Mouse (Mus musculus): ENCODE results near the gene Ccdc146.

Gene Ccdc146

DNA sequence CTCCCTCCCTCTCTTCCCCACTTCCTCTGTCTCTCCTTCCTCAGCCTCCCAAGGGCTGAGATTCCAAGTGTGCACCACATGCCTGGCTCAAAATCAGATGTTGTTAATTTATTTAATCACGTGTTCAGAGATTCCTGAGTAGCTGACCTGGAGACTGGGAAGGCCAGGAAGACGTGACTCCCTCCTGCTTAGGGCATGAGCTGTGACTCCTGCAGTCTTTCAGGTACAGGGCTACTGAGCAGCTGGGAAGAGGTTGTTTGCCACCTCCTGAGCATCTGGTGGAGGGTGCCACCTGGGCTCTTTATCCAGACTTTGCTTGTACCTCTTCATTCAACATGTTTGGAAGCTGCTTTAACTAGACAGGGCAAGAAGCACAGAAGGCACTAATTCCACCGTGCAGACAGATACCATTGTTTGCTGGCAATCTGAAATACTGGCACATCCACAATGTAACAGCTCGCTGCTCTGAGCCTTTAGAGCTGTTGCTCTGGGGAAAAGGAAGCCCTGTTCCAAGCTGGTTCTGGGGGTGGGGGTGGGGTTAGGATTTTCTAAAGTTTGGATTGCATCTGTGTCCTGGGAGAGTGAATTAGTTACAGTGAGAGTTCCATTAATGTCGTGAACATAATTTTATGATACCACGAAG, 163.2 kb downstream of the Ccdc146 start:
- no peak for DNase-seq

DNA sequence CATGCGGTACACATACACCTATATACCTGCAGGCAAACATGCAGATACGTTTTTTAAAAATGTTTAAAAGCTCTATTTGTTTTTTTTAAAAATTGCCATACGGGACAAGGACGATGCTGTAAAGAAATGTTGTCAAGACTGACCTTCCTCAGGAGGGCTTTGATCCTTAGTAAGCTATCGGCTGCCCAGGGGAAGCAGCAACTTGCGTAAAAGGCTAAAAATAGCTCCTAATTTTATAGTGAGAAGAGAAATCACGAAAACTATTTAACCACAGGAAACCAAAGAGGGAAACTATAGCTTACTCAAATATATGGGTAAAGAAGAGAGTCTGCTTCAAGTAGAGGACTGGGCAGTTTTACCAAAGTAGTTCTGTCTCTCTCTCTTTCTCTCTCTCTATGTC, 163.7 kb downstream of the Ccdc146 start:
- no peak for DNase-seq

DNA sequence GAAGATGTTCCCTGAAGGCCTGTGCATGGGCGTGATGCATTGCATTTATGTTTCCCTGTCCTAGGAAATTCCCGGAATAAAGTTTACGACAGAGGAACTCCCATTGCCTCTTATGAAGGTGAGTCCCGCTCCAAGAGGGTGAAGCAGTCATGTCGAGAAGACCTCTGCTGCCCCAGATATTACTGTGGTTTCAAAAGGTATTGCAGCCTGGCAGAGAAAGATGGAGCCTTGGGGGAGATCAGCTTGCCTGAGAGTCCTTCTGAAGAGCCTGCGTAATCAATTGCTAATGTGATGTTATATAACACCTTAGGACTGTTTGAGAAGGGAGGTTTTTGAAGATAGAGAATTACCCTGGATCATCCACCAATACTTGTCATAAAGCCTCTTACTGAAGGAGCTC, 166.7 kb downstream of the Ccdc146 start:
- DNase-seq = no peak

DNA sequence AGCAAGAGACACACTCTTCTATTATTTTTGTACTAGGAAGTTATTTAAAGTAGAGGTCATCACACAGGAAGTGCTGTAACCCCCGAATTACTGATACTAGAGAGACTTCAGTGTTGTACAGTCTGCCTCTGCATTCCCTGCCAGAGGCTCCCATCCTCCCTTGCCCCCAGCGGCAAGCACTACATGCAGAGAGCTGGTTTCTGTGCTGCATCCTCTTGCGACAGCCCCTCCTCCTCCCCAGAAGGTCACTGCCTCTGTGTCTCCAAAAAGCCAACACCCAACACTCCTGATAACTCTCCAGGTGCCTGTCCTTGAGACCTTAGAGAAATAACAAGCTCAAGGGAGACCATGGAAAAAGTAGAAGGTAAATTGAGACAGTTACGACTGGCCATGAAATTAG, 167.4 kb downstream of the Ccdc146 start:
- no peak for DNase-seq

DNA sequence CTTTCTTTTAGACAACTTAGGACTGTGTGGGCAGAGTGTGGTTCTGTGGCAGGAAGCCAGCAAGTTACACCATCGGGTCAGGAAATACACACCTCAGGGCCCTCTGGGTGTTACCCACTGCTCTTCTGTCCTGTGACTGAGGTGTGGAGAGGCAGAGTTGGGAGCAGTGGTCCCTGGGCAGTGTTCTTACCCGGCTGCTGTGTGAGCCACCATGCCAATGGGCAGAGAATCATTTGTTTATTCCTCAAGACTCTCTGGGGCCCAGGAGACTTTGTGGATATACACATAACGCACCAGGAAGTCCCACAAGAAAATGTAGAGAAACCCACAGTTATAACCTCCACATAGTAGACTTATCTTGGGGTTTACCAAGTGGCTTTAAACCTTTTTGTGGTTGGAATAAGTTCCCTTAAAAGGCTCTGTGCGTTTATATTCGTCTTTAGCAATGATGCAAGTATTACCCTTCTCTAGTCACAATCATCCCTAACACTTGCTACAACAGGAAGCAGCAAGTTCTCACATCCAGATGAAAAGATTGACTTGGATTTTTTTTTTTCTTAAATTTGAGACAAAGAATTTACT, 168.8 kb downstream of the Ccdc146 start:
- DNase-seq = no peak

DNA sequence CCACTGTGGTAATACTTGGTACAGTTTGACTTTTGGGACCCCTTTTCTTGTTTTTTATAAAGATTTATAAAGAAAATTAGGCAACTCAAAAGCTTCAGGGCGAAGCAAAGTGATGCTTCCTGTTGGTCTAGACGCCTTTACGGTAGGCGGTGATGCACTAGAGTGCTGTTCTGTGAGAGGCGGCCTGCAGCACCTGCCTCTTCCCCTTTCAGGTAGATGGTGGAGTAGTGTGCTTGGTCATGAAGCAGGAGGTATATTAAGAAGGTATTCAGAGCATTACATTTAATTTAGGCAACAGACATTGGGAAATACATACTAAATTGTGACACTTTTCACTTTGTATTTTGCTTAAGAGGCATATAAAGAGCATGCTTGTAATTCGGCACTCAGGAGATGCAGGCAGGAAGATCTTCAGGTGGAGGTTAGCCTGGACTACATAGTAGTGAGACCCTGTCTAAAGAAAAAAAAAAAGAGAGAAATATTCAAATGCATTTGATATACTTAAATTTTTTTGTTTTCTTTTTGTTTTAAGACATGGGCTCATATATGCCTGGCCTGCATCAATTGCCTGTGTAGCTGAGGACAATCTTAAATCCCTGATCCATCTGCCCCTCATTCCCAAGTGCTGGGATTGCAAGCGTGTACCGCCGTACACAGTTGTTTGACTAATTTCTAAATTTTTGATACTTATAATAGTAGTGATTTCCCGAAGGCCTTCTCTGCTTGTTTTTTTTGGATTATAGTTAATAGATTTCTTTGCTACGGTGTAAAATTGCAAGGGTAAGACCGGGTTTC, 169.5 kb downstream of the Ccdc146 start:
- no peak for DNase-seq

DNA sequence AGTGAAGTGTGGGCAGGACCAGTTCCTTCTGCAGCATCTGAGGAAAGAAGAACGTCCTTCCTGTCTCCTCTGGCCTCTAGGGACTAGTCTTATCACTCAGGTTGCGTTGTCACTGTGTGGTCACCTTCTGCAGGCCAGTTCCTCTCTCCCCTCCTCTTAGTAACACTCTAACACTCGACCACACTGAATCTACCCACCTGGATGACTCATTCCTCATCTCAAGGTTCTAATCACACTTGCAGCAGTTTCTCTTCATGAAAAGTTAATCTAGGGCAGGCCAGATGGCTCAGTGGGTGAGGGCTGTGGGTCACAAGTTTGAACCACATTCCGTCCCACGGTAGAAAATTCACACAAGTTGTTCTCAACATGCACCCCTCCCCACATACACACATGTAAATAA, 175.6 kb downstream of the Ccdc146 start:
- no peak for DNase-seq

DNA sequence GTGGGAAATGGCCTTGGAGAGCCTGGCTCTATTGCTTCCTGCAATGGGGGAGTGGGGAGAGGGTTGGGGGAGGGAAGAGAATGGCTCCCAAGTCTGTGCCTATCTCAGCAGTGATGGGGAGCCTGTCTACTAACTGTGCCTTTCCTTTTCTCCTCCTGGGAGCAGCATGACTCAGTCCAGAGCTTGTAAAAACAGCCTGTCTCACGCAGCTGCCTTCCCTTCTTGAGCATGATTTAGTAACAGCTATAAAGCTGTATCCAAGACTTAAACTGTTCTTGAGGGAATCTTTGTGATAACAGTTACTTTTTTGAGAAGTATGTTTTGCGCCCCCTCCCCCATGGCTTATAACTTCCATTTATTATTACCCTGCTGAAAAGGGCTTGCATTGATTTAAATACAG, 176.6 kb downstream of the Ccdc146 start:
- DNase-seq = no peak

DNA sequence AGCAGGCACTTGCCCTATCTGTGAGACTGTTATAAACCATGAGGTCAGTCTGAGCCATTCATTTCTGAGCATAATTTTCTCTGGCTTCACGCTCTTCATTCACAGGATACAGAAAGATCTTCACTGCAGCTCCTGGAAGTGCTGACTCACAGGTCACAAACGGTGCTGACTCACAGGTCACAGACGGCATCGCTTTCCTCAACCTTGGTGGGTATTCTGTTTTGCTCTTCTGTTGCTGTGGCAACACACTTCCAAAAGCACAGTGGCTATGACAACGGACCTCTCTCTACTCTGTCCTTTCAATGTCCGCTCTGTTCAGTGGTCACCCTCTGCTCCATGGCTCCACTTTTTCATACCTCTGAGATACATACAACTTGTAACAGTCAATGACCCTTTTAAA, 177.7 kb downstream of the Ccdc146 start:
- DNase-seq = no peak

DNA sequence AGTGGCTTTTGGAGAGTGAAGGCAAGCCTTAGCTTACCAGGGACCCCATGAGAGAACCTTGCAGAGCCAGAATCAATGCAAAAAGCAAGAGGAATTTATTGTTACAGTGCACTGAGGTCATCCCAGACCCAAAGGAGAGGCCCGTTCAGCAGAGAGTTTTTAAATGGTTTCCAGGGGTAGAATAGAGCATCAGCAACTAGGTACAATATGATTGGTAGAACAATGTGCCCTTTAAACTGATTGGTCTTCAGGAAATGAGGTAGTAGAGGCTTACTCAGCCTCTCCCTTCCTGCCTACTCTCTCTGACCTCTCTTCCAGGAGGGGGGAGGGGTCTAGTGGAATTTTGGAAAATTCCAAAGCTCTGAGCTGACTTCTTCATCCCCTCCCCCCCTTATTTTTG, 179.2 kb downstream of the Ccdc146 start:
- no peak for DNase-seq

DNA sequence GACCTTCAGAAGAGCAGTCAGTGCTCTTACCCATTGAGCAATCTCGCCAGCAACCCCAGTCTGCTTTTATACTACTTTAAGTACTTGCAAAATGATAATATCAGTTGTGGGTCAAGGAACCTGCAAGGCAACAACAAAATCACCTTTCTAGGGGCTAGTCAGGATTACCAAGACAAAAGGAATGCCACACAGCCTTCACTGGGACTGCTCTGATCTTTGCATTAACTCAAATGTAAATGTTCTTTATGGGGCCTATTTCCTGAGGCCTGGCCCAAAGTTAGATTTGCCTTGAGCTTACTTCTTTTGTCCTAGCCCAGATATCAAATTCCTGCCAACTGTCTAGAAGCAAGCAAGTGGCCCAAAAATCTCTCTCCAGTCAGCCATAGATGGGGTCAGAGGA, 179.9 kb downstream of the Ccdc146 start:
- DNase-seq = no peak

Measured in kidney, adult 11 months (tissue).